Mouse (Mus musculus): ENCODE results near the gene Asb15. TPM values are rescaled to one million over a fixed set of nuclear protein-coding genes. Genes with fewer than 3 reads are reported as not detected.

Gene Asb15
- polyA plus RNA-seq, 1 experiment from 2014 or later: 0.03 TPM

DNA sequence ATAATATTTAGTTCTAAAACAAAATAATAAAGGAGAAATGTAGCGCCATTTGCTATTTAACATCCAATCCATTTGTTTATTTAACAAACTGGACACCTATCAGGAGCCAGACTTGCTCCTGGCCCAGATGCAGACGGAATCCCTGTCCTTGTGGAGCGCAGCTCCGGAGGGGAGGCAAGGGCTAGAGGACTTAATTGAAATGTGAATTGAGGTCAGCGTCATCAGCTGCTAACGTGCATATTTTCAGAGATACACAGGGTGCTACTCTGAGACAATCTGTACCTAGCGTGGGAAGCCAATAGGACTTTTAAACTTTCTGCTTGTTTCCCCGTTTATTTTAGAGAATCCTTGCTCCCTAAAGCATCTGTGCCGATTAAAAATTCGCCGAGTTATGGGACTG, 42.3 kb downstream of the Asb15 start:
- H3K4me1 ChIP-seq (replicated peaks): no peaks in the 10 kb centered on the region
- H3K4me3 ChIP-seq: no peak overlapping the region
- no peaks in the 10 kb centered on the region for H3K27me3 ChIP-seq
- no peak overlapping the region for H3K4me2 ChIP-seq
- H3K9me3 ChIP-seq: no peaks in the 10 kb centered on the region
- no peak overlapping the region for H3K9ac ChIP-seq
- H3K27ac ChIP-seq (replicated peaks): no peak overlapping the region
- H3K36me3 ChIP-seq: no peaks in the 10 kb centered on the region
- WGBS: 74% methylated on average over 11 of the region's 11 CpGs
- no peak for ATAC-seq (ENCODE audit: low FRiP score, low read depth)

DNA sequence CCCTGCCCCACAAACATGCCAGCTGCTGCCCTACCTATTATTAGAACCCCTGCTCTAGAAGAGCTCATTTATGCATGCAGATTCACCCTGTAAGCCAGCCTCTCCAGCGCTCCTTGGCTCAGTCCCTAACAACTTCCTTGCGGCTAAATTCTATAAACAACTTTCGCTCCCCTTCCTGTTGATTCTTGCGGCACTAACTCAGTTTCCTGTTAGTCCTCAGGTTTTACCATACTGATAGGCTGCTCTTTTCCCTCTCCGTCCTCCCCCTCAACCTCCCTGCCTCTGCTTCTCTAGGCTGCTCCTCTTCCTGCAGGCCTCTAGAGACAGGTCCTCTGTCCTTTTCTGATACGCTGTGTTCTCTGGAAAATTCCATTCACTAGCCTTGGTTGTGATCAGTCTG, 43.2 kb downstream of the Asb15 start:
- no peaks in the 10 kb centered on the region for H3K36me3 ChIP-seq
- H3K9me3 ChIP-seq: no peaks in the 10 kb centered on the region
- H3K27me3 ChIP-seq: no peaks in the 10 kb centered on the region
- H3K4me1 ChIP-seq (replicated peaks): no peaks in the 10 kb centered on the region
- ATAC-seq (ENCODE audit: low FRiP score, low read depth): no peak
- no peak overlapping the region for H3K4me2 ChIP-seq
- no peak overlapping the region for H3K27ac ChIP-seq (replicated peaks)
- 81% methylated on average over 6 of the region's 6 CpGs for WGBS
- no peak overlapping the region for H3K9ac ChIP-seq
- H3K4me3 ChIP-seq: no peak overlapping the region

DNA sequence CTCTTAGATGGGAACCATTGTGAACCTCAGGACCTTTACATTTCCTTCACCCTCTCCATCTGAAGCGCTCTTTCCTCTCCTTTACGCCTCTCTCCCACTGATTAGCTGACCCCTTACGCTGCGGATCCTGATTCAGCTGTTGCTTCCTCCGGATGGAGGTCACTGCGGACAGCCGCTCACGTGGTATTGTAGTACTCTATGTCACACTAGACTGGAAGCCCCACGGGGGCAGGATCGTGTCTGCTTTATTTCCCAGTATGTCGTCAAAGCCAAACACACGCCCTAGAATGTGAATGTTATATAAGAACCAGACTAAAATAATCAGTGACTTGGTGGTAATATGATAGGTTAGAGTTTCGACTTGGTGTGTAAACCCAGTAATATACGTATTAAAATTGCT, 44.5 kb downstream of the Asb15 start:
- ATAC-seq (ENCODE audit: low FRiP score, low read depth): no peak
- Histone ChIP-seq H3K27me3 (no peaks in the 10 kb centered on the region), H3K4me3 (no peak overlapping the region), H3K4me2 (no peak overlapping the region), H3K9ac (no peak overlapping the region), H3K27ac (replicated peaks) (no peak overlapping the region), H3K36me3 (no peaks in the 10 kb centered on the region), H3K4me1 (replicated peaks) (no peaks in the 10 kb centered on the region), H3K9me3 (no peaks in the 10 kb centered on the region)
- WGBS: 94% methylated on average over 14 of the region's 14 CpGs

DNA sequence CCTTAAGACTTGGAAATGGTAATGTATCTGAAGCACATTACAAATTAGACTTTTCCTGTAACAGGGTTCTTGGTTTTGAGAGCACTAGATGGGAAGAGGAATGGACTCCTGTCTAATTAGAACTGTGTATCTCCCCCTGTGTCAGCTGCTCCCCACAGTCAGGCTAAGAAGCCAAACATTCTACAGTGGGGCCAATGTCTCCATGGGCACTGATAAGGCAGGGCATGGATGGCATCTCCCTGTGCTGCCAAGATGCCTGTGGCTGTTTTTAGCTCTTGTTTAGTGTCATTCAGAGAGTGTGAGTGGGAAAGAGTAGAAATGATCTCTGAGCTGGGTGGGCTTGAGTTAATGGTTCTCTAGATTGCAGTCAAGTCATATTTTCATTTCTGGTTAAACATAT, 45.4 kb downstream of the Asb15 start:
- ATAC-seq (ENCODE audit: low FRiP score, low read depth): no peak
- no peak overlapping the region for H3K4me3 ChIP-seq
- H3K4me1 ChIP-seq (replicated peaks): no peaks in the 10 kb centered on the region
- no peaks in the 10 kb centered on the region for H3K27me3 ChIP-seq
- H3K9me3 ChIP-seq: no peaks in the 10 kb centered on the region
- no peak overlapping the region for H3K4me2 ChIP-seq
- H3K36me3 ChIP-seq: no peaks in the 10 kb centered on the region
- no peak overlapping the region for H3K9ac ChIP-seq
- H3K27ac ChIP-seq (replicated peaks): no peak overlapping the region

DNA sequence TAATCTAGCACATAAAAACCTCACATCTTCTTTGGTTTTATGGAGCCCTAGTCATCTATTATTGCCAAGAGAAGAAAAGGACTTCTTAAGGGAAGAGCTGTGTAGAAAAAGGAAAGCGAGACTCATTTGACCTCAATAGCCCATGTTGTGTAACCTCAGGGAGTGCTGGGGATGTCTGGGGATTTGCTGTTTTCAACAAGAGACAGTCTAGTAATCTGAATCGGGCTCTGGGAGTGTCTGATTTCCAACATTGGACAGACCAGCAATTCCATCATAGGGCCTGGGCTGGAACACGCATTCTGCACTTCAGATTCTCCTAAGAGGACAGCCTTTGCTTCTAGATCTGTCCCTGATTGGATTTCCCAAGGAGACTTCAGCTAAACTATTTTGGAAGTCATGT, 55.5 kb downstream of the Asb15 start:
- Histone ChIP-seq H3K9ac (no peak overlapping the region), H3K4me3 (no peak overlapping the region), H3K27ac (replicated peaks) (no peak overlapping the region), H3K4me2 (no peak overlapping the region), H3K9me3 (no peaks in the 10 kb centered on the region), H3K36me3 (no peaks in the 10 kb centered on the region), H3K4me1 (replicated peaks) (no peaks in the 10 kb centered on the region), H3K27me3 (no peaks in the 10 kb centered on the region)
- no peak for ATAC-seq (ENCODE audit: low FRiP score, low read depth)
- WGBS: 84% methylated on average over 3 of the region's 3 CpGs

DNA sequence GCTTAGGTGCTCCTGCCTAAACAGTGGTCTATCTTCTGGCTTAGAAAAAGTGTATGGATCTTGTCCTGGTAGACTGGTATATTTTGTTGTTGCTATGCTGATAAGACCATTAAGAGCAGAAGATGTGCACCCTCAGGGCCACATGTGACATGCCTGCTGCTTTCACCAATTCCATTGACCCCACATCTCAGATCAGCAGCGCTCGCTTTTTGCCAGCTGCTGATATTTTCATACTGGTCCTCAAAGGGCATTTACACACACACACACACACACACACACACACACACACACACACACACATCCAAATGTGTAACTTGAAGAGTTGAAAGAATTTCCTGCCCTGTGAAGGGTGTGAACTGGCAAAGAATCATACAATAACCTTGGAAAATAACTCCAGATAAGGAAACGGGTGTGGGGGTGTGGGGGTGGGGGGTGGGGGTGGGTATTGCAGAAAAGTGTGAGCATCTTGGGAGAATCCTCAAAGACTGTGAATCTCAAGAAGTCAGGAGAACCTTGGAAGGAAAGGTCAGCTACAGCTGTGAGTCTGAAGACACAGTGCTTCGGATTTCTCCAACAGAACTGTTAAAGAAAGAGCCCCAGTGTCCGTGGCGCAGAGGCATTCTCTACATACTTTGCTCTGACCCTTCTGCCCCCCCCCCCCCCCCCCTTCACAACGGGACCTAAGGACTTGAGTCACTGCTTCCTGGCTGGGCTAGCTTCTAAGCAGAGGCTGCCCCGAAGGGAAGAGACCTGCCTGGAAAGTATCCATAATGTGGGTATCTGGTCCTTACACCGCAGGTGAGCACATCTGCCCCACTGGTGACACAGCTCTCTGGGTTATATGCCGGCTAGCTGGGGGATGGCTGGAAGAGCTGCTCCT, 57.7 kb downstream of the Asb15 start:
- no peak for ATAC-seq (ENCODE audit: low FRiP score, low read depth)
- Histone ChIP-seq H3K4me2 (no peak overlapping the region), H3K9me3 (no peaks in the 10 kb centered on the region), H3K27ac (replicated peaks) (no peak overlapping the region), H3K36me3 (no peaks in the 10 kb centered on the region), H3K9ac (no peak overlapping the region), H3K4me1 (replicated peaks) (no peaks in the 10 kb centered on the region), H3K4me3 (no peak overlapping the region), H3K27me3 (no peaks in the 10 kb centered on the region)
- WGBS: 67% methylated on average over 10 of the region's 10 CpGs

DNA sequence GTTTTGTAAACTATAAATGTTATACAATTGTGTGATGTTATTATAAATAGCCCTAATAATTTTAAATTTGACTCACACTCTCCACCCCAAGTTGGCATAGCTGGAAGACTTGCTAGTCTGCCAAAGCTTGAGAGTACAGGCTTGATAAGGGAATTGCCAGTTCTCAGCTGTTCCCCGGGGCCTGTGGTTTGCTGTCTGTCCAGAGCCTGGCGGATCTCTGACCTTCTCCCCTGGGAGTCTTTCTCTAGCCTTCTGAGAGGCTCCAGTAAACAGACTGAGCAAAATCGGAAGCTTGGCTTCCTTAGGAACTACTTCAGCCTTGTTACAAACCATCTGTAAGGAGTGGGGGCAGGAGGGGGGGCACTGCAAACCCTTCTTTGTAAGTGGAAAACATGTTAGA, 58.9 kb downstream of the Asb15 start:
- WGBS: 42% methylated on average over 3 of the region's 3 CpGs
- Histone ChIP-seq H3K27ac (replicated peaks) (no peak overlapping the region), H3K4me2 (no peak overlapping the region), H3K4me1 (replicated peaks) (no peaks in the 10 kb centered on the region), H3K9ac (no peak overlapping the region), H3K4me3 (no peak overlapping the region), H3K27me3 (no peaks in the 10 kb centered on the region), H3K36me3 (no peaks in the 10 kb centered on the region), H3K9me3 (no peaks in the 10 kb centered on the region)
- no peak for ATAC-seq (ENCODE audit: low FRiP score, low read depth)

DNA sequence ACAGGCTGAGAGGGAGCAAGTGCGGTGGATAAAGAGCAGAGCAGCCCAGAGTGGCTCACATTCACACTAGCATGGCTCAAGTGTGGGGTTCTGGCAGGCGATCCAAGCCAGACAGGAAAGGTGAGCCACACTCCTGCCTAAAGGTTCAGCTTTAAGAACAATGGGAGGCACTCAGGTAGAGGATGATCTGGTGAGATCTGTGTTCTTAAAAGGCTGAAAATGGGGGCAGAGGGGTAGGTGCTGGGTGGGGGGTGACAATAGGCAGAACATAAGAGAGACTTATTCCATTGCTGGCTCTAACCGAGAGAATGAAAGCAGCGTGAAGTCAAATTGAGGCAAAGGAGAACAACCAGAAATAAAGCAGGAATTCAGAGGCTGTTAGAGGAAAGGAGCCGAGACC, 62.3 kb downstream of the Asb15 start:
- H3K27ac ChIP-seq (replicated peaks): no peak overlapping the region
- no peaks in the 10 kb centered on the region for H3K36me3 ChIP-seq
- H3K9me3 ChIP-seq: no peaks in the 10 kb centered on the region
- no peaks in the 10 kb centered on the region for H3K27me3 ChIP-seq
- H3K4me1 ChIP-seq (replicated peaks): no peaks in the 10 kb centered on the region
- ATAC-seq (ENCODE audit: low FRiP score, low read depth): no peak
- no peak overlapping the region for H3K4me3 ChIP-seq
- H3K9ac ChIP-seq: no peak overlapping the region
- WGBS: 80% methylated on average over 5 of the region's 5 CpGs
- H3K4me2 ChIP-seq: no peak overlapping the region

DNA sequence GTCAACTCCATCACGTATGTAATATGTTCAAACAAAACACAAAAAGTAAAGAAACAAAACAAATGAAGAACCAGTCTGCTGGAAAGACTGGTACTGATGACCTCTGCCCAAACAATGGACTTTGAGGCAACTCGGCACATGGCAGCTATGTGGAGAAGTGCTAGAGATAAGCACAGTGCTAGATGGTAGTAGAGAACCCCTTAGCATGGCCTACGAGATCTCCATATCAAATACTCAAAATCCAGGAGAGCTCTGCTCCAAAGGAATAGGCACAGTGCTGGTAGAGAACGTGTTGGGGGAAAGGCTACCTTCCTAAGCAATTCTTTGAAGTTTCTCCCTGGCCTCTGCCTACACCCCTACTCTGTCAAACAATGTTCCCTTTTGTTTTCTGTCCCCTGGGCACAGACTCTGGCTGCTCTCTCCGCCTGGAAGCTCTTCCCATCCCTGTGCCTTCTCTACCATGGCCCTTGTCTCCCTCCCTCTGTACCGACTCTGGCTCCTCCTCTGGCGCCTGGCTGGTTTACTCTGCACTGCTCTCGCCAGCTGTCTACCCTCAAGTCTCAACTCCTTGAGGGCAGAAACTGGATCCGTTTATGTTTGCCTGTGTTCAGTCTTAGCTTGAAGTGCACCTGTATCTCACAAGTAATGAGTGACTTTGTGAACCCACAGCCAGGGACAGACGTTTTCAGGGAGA, 63.7 kb downstream of the Asb15 start:
- Histone ChIP-seq H3K4me1 (replicated peaks) (no peaks in the 10 kb centered on the region), H3K4me3 (no peak overlapping the region), H3K9ac (no peak overlapping the region), H3K4me2 (no peak overlapping the region), H3K27me3 (no peaks in the 10 kb centered on the region), H3K9me3 (no peaks in the 10 kb centered on the region), H3K27ac (replicated peaks) (no peak overlapping the region), H3K36me3 (no peaks in the 10 kb centered on the region)
- no peak for ATAC-seq (ENCODE audit: low FRiP score, low read depth)
- WGBS: 54% methylated on average over 10 of the region's 10 CpGs

DNA sequence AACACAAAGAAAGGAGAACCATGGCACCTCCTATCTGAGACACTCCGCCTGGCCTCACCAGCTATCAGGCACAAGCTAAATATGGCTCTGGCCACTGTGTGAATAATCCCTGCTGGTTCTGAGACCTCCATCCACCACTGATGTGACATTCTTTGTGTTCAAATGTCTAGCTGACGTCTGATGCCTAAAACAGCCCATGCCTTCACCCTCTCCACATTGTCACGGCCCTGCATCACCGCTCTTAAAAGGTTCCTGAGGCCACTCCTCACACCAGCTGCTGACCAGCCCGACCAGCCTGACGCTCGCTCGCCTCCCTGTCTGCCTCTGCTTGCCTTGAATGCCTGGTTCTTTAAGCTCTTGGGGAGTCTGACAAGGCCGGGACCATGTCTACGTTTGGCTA, 69.6 kb downstream of the Asb15 start, which contains the start of gene Lmod2:
Gene Lmod2, plus strand, starts transcription at position 263 of the 400 bp plus-strand sequence.
- Histone ChIP-seq H3K27ac (replicated peaks) (no peak within 1 kb of the TSS), H3K9ac (no peak within 1 kb of the TSS), H3K4me2 (no peak within 1 kb of the TSS), H3K27me3 (no peaks in the 10 kb centered on the region), H3K9me3 (no peaks in the 10 kb centered on the region), H3K4me3 (no peak within 1 kb of the TSS), H3K4me1 (replicated peaks) (no peaks in the 10 kb centered on the region), H3K36me3 (no peaks in the 10 kb centered on the region)
- no peak for ATAC-seq (ENCODE audit: low FRiP score, low read depth)
- WGBS: 65% methylated on average over 10 of the region's 10 CpGs

DNA sequence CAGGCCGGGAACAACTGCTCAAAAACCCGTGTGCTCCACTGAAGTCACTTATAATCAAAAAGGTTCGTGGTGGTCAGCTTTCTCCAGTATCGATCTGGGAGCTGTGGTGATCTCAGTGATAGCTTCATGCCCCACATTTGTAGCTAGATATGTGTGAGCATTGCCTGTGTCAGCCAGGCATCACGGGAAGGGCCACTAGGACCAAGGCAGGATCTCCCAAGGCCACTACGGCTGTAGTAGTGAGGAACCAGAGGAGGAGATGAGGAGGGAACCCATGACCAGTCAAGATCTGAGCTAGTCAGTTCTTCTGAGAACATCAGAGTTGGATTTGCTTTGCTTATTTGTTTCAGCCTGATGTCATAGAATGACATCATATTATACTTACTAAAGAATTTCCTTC, 71.2 kb downstream of the Asb15 start:
- Histone ChIP-seq H3K27me3 (no peaks in the 10 kb centered on the region), H3K27ac (replicated peaks) (no peak overlapping the region), H3K36me3 (no peaks in the 10 kb centered on the region), H3K4me2 (no peak overlapping the region), H3K9me3 (no peaks in the 10 kb centered on the region), H3K9ac (no peak overlapping the region), H3K4me3 (no peak overlapping the region), H3K4me1 (replicated peaks) (no peaks in the 10 kb centered on the region)
- WGBS: 94% methylated on average over 6 of the region's 6 CpGs
- no peak for ATAC-seq (ENCODE audit: low FRiP score, low read depth)

DNA sequence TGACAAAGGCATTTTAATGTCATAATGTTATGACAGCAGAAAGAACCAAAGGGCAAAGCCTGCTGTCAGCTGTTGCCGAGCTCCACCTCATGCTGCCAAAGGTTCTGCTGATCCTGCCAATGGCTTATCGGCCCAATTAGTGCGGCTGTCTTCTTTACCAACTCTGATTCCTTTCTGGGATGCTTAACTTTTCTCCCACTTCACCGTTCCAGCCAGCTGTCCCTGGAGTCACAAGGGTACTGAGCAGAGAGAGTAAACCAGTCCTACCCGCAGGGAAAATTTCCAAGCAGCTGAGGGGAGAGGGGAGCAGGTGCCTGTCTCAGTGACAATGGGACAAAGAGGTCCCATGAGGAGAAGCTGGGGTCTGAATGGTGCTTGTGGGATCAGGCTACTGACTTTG, 71.7 kb downstream of the Asb15 start:
- Histone ChIP-seq H3K4me1 (replicated peaks) (no peaks in the 10 kb centered on the region), H3K9ac (no peak overlapping the region), H3K9me3 (no peaks in the 10 kb centered on the region), H3K4me3 (no peak overlapping the region), H3K4me2 (no peak overlapping the region), H3K36me3 (no peaks in the 10 kb centered on the region), H3K27ac (replicated peaks) (no peak overlapping the region), H3K27me3 (no peaks in the 10 kb centered on the region)
- ATAC-seq (ENCODE audit: low FRiP score, low read depth): no peak
- 79% methylated on average over 5 of the region's 5 CpGs for WGBS

Data from hindbrain, embryonic 15.5 days (tissue).